Mouse (Mus musculus): ENCODE data around the gene Pafah1b1. TPM values are rescaled to one million over a fixed set of nuclear protein-coding genes. Genes with fewer than 3 reads are reported as not detected.

Gene Pafah1b1
- total RNA-seq, 2 experiments from 2014 or later: 35.1 to 54.1 TPM

DNA sequence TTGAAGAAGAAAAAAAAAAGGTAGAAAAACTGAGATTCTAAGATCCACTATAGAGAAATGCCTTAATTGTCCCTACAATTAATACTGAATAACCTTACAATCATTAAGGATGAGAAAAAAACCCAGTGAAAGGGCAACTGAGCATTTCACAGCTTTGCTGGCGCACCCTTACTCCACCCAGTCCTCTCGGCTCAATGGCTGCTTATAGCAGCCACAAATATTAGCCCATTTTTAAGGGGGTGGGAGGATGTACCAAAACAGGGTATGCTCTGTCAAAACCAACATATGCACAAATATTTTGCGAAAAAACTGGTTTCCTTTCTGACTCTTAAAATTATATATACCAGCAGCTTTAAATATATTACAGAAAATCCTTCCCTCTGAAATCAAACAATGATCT lies 2.5 kb downstream of the Pafah1b1 start:
- ATAC-seq (replicated peaks; ENCODE audit: poor library complexity, severe bottlenecking): no peak

DNA sequence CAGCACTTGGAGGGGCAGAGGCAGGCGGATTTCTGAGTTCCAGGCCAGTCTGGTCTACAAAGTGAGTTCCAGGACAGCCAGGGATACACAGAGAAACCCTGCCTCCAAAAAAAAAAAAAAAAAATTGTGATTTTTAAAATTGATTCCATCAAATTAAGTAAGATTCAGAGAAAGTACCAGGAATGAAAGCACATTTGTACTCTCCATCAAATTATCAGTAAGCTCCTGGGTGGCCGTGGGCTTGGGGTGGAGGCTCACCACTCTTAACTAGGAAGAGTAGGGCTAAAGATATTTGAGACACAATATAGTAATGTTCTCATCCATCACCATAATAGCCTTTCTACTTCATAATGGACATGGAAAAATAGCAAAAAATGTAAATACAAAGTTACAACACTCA lies 3.3 kb downstream of the Pafah1b1 start:
- no peak for ATAC-seq (replicated peaks; ENCODE audit: poor library complexity, severe bottlenecking)

DNA sequence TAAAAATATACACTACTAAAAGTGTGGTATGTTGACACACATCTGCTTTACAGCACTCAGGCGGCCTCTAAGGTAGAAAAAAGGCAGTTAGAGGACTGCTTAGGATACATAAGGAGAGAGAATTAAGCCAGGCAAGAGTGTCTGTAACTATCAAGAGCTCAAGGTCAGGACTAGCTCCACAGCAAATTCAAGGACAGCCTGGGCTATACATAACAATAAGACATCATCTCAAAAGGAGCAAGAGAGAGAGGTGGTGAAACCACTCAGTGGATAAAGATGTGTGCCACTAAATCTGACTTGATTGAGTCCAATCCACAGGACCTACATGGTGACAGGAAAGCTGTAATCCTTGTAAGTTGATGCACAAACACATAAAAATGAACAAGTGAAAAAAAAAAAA lies 3.8 kb downstream of the Pafah1b1 start:
- no peak for ATAC-seq (replicated peaks; ENCODE audit: poor library complexity, severe bottlenecking)

DNA sequence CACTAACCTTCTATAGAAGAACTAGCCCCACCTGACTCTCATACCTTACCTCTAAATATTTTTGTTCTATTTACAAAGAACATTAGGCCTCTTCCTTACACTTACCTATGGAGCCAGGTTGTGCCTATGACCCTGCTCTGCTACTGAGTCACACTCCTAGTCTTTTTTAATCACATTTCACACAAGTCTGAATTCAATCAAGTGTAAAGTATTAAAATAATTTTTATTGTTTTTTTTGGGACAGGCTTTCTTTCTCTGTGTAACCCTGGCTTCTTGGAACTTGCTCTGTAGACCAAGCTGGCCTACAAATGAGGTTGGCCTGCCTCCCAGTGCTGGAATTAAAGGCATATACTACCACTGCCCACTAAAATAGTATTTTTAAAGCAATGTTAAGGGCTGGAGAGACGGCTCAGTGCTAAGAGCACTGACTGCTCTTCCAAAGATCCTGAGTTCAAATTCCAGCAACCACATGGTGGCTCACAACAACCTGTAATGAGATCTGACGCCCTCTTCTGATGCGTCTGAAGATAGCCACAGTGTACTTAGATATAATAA lies 8.4 kb downstream of the Pafah1b1 start:
- ATAC-seq (replicated peaks; ENCODE audit: poor library complexity, severe bottlenecking): no peak

DNA sequence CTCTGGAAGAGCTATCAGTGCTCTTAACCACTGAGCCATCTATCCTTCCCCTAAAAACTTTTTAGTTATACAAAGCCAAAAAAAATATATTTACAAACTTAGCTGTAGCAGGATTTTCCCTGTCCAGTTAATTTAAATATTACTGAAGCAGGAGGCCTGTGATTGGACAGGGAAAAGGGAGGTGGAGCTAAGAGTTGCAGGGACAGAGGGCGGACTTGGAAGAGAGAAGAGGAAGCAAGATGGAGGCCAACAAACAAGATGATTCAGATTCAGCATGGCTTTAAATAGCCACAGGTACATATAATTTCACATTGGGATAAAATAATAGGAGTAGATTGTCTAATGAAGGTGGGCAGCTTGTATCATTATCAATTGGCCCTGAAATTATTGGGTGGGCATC lies 13.8 kb downstream of the Pafah1b1 start:
- no peak for ATAC-seq (replicated peaks; ENCODE audit: poor library complexity, severe bottlenecking)

DNA sequence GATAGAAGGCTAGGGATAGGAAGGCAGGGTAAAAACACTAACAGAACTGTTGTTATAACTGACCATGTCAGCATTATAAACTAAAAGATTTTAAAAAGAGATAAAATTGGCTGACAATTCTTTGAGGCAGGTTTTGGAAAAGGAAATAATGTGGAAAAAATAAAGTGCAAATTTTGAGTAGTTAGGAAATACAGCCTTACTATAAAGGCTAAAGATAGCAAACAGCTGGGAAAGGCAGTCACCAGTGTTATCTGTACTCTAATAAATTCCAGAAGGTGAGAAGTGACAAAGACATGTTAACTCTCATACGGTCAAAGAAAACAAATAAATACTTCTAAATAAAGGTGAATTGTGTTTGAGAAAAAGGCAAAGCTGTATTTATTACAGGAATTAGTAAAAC lies 15.7 kb downstream of the Pafah1b1 start:
- no peak for ATAC-seq (replicated peaks; ENCODE audit: poor library complexity, severe bottlenecking)

DNA sequence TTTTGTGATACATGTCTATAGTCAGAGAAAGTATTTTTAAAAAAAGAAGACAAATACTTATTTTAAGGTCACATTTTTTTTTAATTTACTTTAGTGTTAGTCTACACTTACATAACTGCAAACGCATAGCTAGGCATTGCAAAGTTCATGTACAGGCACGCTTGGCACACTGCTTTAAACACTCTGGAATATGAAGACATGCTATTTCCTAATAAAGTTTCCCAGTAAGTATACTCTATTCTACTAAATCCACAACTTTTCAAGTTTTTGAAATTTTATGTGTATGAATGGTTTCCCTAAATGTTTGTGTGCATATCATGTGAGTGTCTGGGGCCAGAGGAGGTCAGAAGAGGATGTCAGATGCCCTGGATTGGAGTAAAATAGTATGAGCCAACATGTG lies 20.4 kb downstream of the Pafah1b1 start:
- no peak for ATAC-seq (replicated peaks; ENCODE audit: poor library complexity, severe bottlenecking)

DNA sequence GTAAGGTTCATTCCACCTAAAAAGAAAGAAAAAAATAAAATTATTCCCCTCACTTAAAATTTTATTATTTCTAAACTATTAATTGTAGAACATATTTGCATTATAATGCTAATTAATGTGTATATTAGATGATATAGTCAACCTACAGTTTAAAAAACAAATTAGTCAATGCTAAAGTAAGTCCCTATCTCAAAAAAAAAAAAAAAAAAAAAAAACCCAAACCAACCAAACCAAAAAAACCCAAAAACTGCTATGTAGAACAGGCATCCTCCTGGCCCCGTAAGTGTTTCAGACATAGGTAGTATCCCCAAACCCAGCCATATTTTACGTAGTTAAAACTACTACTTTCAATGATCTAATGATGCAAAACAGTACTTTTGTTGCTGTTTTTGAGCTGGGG lies 25.0 kb downstream of the Pafah1b1 start:
- no peak for ATAC-seq (replicated peaks; ENCODE audit: poor library complexity, severe bottlenecking)

DNA sequence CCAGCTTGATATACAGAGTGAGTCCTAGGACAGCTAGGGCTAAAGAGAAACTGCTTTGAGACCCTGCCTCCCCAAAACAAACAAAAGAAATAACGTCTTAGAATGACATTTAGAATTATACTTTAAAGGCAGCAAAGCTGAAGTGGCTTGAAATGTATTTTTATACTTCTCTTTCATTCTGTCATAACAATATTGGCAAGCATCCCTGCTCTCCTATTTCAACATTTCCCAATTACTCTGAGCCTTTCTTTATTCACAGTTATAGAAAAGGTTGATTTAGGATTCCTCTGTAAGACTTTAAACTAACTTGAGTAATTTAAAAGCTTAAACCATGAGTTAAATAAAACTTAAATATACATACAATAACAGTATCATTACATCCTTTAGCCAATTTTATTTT lies 32.3 kb downstream of the Pafah1b1 start:
- ATAC-seq (replicated peaks; ENCODE audit: poor library complexity, severe bottlenecking): no peak

DNA sequence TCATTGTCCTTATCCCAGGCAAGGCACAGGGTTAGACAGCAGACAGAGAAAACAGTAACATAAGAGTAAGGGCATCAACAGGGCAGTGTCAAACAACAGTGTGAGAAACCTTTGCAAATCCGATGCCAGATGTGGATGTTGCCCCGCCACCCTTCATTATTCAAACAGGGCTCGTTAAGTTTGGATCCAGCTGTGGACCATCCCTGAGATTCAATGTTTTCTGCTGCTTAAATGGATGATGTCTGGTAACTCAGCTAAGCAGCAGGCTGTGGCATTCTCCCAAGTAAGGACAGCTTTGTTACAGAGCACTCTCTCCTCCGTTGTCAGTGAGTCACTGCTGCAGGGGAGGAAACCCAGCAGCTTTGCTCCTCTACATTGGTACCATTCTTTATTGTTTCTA lies 49.3 kb downstream of the Pafah1b1 start:
- ATAC-seq (replicated peaks; ENCODE audit: poor library complexity, severe bottlenecking): no peak

DNA sequence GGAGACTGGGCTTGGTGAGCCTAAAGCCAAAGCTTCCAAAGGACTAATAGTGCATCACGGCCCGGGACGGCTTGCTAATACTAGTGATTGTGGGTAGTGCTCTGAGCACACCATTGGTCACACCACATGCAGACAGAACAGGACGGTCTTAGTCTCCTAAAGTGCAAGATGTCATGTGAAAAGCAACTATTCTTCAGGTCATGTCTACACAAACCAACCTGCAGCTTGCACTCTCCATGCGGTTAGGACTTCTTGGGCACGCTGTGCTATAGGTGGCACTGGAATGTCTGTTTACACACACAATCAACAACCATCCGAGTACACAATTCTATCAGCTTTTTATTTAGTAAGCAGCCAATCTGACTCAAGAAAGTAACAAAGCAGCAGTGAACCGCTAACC lies 49.8 kb downstream of the Pafah1b1 start:
- no peak for ATAC-seq (replicated peaks; ENCODE audit: poor library complexity, severe bottlenecking)

DNA sequence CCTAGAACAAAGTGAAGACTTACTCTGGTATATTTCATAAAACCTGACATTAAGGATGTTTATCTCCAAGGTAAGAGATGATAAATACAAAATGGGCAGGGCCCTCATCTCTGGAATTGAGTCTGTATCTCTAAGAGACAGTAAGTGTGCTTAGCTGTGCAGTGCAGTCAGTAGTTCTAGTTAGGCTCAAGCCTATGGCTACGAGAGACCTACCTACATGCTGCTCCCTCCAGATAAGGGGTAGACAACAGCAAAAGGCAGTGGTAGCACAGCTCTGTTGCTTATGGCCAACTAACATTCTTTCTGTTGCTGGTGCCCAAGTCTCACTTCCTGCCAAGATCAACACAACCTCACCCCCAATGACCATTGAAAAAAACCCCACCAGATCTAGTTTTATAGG lies 50.9 kb downstream of the Pafah1b1 start:
- no peak for ATAC-seq (replicated peaks; ENCODE audit: poor library complexity, severe bottlenecking)

DNA sequence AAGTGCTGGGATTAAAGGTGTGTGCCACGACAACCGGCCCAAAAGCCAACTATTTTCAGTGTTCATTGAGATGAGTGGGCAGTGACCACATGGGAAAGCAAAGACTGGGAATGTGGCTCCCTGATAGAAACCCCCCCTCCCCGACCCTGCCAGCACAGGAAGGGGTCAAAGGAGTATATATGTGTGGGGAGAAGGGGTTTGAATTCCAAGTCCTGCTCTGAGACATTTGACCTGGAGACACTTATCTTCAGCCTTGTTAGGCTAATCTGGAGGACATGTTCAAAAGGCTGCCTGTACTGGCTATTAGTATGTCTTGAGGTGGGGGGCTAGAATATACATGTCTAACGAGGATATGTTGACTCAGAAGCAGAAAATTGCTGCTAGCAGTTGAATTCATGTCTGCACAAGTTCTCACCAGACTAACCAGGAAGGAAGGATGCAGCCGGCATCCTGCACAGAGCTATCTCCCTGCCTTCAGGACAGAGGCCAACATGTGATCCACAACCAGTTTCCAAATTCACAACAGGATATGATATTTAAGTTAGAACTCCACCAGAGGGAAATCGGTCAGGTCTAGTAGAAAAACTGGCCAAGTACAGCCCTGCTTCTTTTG lies 51.5 kb downstream of the Pafah1b1 start:
- ATAC-seq (replicated peaks; ENCODE audit: poor library complexity, severe bottlenecking): no peak

DNA sequence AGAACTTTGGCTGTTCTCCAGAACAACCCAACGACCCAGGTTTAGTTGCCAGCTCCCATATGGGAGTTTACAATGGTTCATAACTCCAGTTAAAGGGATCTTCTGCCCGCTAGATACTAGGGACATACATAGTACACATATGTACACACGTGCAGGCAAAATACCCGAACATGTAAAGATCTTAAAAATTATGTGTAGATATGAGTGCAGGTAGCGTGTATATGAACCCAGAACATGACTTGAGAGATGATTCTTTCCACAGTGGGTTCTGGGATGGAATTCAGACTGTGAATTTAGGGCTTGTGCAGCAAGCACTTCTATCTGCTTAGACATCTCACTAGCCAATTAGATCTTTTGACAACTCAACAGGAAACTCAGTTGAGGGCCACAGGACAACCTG lies 52.6 kb downstream of the Pafah1b1 start:
- ATAC-seq (replicated peaks; ENCODE audit: poor library complexity, severe bottlenecking): no peak

DNA sequence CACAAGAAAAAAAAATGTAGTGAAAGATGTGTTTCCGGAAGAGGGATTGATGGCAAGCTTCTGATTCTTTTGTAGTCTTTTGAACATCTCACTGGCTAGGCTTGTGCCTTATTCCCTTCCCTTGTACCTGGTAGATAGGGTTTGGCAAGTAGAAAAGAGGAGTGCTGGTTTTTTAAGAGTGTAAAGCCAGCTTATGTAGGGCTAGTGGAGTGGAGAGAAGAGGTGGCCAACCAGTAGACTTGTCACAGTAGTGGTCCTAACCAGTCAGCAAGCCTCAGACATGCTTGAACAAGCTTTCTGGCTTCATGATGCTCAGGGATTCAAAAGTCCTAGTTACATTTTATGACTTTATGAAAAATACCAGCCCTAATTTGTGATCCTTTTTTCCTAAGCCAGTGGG lies 53.5 kb downstream of the Pafah1b1 start:
- ATAC-seq (replicated peaks; ENCODE audit: poor library complexity, severe bottlenecking): no peak

DNA sequence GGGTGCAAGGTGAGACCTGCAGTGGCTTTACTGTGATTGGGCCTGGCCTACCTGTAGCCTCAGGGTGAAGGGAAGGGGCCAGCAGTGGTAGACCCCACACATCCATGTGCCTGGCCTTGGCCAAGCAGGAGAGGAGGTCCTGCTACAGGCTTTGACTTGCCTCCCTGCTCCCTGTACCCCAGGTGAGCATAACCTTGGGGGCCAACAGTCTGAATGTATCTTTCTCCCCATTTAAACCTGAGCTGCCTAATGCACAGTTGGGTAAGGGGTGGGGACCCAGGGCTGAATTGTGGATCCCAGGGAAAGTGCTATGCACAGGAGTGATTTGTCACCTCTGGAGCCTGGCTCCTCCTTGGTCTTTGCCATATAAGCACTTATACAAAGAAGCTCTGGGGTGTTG lies 54.3 kb downstream of the Pafah1b1 start:
- no peak for ATAC-seq (replicated peaks; ENCODE audit: poor library complexity, severe bottlenecking)

DNA sequence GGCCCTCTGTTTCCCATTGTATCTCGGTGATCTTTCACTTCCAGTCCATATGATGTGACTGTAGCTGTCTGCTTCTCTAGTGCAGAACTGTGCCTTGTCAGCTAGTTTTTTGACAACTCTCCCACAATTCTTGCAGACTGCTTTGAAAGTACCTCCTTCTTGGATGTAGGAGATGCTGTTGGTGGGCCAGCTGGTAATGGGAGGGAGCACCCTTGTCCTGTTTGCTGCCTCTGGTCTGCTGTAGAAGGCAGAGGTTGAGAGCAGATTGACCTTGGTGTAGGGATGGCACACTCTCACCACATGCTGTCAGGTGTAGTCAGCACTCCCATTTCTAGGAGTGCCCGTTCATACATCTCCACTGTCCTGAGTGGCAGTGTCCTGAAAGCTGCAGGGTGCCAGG lies 55.5 kb downstream of the Pafah1b1 start:
- no peak for ATAC-seq (replicated peaks; ENCODE audit: poor library complexity, severe bottlenecking)

DNA sequence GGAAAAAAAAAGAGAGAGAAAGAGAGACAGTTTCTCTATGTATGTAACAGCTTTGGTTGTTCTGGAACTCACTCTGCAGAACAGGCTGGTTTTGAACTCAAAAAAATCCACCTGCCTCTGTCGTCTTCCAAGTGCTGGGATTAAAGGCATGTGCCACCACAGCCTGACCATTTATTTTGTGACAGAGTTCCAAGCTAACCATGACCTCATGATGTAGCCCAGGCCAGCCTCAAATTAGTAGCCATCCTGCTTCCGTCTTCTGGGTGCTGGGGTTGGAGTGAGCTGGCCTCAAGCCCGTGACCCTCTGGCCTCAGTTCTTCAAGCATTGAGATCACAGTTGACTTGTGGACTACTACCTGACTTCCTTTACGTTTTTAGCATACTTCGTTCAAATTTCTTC lies 56.0 kb downstream of the Pafah1b1 start:
- ATAC-seq (replicated peaks; ENCODE audit: poor library complexity, severe bottlenecking): no peak

DNA sequence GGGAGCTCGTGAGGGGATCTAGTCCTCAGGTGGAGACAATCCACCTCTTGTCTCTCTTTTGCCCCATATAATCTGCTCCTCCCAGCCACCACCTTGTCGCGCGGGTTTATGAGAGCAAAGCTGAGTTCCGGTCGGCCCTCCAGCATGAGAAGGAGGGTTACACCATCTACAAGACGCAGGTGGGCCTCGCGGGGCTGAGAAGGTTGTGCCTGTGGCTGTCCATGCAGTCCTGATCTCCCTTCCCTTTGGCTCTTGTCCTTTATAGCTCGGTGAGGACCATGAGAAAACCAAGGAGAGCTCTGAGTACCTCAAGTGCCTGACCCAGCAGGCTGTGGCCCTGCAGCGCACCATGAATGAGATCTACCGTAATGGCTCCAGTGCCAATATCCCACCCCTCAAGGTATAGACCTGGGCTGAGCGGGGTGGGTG lies 56.9 kb downstream of the Pafah1b1 start:
- no peak for ATAC-seq (replicated peaks; ENCODE audit: poor library complexity, severe bottlenecking)

DNA sequence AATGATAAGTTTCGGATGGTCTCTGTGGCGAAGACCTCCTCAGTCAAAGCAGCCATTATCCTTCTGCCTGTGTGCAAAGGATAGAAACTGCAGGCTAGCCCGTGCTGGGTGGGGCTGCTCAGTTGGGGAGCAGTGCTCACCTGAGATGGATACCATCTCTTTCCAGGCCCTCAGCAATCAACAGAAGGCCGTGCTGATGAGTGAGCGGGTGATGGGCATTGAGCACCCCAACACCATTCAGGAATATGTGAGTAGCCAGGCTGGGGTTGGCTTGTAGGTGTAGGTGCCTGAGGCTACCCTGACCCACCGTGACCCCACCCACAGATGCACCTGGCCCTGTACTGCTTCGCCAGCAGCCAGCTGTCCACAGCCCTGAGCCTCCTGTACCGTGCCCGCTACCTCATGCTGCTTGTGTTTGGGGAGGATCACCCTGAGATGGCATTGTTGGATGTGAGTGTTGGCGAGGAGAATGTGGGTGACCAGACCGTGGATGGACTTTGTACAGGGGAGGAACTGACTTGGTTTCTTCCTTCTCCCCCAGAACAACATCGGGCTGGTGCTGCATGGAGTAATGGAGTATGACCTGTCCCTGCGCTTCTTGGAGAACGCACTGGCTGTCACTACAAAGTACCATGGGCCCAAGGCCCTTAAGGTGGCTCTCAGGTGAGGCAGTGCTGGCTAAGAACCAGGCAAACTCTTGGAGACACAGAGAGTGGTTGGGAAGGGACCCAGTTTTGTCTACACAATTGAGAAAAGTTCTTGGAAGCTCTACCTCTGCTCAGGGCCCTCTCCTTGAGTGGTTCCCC lies 57.5 kb downstream of the Pafah1b1 start:
- no peak for ATAC-seq (replicated peaks; ENCODE audit: poor library complexity, severe bottlenecking)

DNA sequence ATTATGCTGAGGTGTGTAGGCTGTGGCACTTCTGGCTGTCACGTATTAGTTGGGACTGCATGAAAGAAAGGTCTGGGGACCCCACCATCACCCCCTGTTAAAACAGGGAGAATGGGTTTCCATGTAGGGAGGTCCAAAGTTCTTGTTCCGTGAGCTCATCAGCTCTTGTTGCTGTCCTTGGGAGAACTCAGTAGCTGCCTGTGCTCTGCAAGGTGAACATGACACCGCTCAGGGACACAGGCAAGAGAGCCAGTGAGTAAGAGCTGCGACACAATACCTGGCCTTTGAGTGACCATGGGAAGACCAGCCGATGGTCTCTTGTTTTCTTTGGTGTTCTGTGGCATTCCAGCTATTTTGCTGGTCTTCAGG lies 58.2 kb downstream of the Pafah1b1 start:
- no peak for ATAC-seq (replicated peaks; ENCODE audit: poor library complexity, severe bottlenecking)
